In genomic region chr9:31440366-31440765, GRCm38 (mm10) we compare ENCODE assay signal across 25 mouse cellular contexts. TPM values are rescaled to one million over a fixed set of nuclear protein-coding genes. Genes with fewer than 3 reads are reported as not detected.
A peak's percentile ranks its signal among the peaks of the same experiment; 100 is the strongest.
DNase-seq lines count a peak whose midpoint lies in the region; TF ChIP-seq lines count a peak whose summit lies in the region.
"Had no signal": no experiment of that assay in that cellular context is flagged by ENCODE, and none has a peak within 500 bp of the region (broad histone marks: within the 10 kb centered on the region; RNA-seq: fewer than 3 reads in every experiment).

No protein-coding gene starts in this region.

- H3K27me3 ChIP-seq in ES-Bruce4 (ENCODE audit: control insufficient read depth, insufficient read depth, low read length, poor library complexity, severe bottlenecking), result no peaks in the 10 kb centered on the region
- no peaks in the 10 kb centered on the region for H3K27me3 ChIP-seq in small intestine, adult 2 months (ENCODE audit: control insufficient read depth, insufficient read depth, low read length)
- no peaks in the 10 kb centered on the region; the same call in 1 of the 2 replicates for H3K27me3 ChIP-seq in thymus, adult 2 months (ENCODE audit: control insufficient read depth, insufficient read depth, low read length)
- H3K27me3 ChIP-seq: embryonic facial prominence, embryonic 13.5 days; embryonic facial prominence, embryonic 15.5 days; forebrain, embryonic 12.5 days had no signal

- no peak for TF ChIP-seq EP300 in ES-Bruce4 (IDR thresholded peaks at IDR 0.05; ENCODE audit: insufficient read depth, low read depth, low read length)

- no peak for TF ChIP-seq CTCF in ES-Bruce4 (IDR thresholded peaks at IDR 0.05; ENCODE audit: low read depth, low read length)
- no peak for TF ChIP-seq CTCF in small intestine, adult 2 months (IDR thresholded peaks at IDR 0.05; ENCODE audit: extremely low read depth, insufficient read length, insufficient replicate concordance, low read depth, low read length)
- no peak for TF ChIP-seq CTCF in thymus, adult 2 months (IDR thresholded peaks at IDR 0.05; ENCODE audit: borderline replicate concordance, control insufficient read depth, extremely low read depth, insufficient read depth, low read length, poor library complexity)

- H3K4me1 ChIP-seq in ES-Bruce4 (ENCODE audit: control insufficient read depth, insufficient read depth, low read length), result peaks cover 1% of the 10 kb centered on the region
- H3K4me1 ChIP-seq in small intestine, adult 2 months (ENCODE audit: control insufficient read depth, insufficient read depth, insufficient read length, low read length), result peaks cover 18% of the 10 kb centered on the region; the same call in 1 of the 2 replicates
- H3K4me1 ChIP-seq in thymus, adult 2 months (replicated peaks; ENCODE audit: control insufficient read depth, insufficient read depth, low read length), result no peaks in the 10 kb centered on the region
- H3K4me1 ChIP-seq: embryonic facial prominence, embryonic 15.5 days; forebrain, embryonic 10.5 days; forebrain, embryonic 12.5 days had no signal

- no peak overlapping the region for H3K4me3 ChIP-seq in ES-Bruce4 (ENCODE audit: low read depth, low read length)
- no peak overlapping the region for H3K4me3 ChIP-seq in small intestine, adult 2 months (ENCODE audit: low read depth, low read length)
- H3K4me3 ChIP-seq in thymus, adult 2 months (ENCODE audit: control insufficient read depth, insufficient read depth, low read length), result no peak overlapping the region
- H3K4me3 ChIP-seq: embryonic facial prominence, embryonic 13.5 days; embryonic facial prominence, embryonic 15.5 days; erythroblast, embryonic 14.5 days; forebrain, embryonic 10.5 days; forebrain, embryonic 12.5 days had no signal

- 88% methylated on average over 5 of the region's 5 CpGs for WGBS in small intestine, adult 2 months
- WGBS in thymus, adult 2 months, result 96% methylated on average over 5 of the region's 5 CpGs

- H3K9me3 ChIP-seq in ES-Bruce4 (replicated peaks; ENCODE audit: control insufficient read depth, insufficient read depth, low read length, poor library complexity, severe bottlenecking), result no peaks in the 10 kb centered on the region
- H3K9me3 ChIP-seq: embryonic facial prominence, embryonic 13.5 days; embryonic facial prominence, embryonic 15.5 days; forebrain, embryonic 10.5 days; forebrain, embryonic 12.5 days; G1E had no signal

- H3K9ac ChIP-seq in ES-Bruce4 (ENCODE audit: low read depth, poor library complexity, severe bottlenecking), result no peak overlapping the region
- H3K9ac ChIP-seq: embryonic facial prominence, embryonic 13.5 days; embryonic facial prominence, embryonic 15.5 days; forebrain, embryonic 12.5 days had no signal

- peak overlapping the region; percentile 81 for H3K27ac ChIP-seq in ES-Bruce4 (ENCODE audit: insufficient read depth, low read length)
- peak overlapping the region; percentile 23 for H3K27ac ChIP-seq in small intestine, adult 2 months (ENCODE audit: insufficient read depth, low read depth, low read length)
- H3K27ac ChIP-seq in thymus, adult 2 months (ENCODE audit: control insufficient read depth, insufficient read depth, low read length), result no peak overlapping the region
- H3K27ac ChIP-seq: embryonic facial prominence, embryonic 13.5 days; embryonic facial prominence, embryonic 15.5 days; forebrain, embryonic 10.5 days; forebrain, embryonic 12.5 days had no signal

- no peak for TF ChIP-seq POLR2A in ES-Bruce4 (IDR thresholded peaks at IDR 0.05; ENCODE audit: insufficient read depth, low read length)
- no peak for TF ChIP-seq POLR2A in small intestine, adult 2 months (IDR thresholded peaks at IDR 0.05; ENCODE audit: low read depth, low read length)
- TF ChIP-seq POLR2A in thymus, adult 2 months (IDR thresholded peaks at IDR 0.05; ENCODE audit: control insufficient read depth, extremely low read depth, insufficient read depth, low read length, poor library complexity), result no peak

- H3K36me3 ChIP-seq in ES-Bruce4 (ENCODE audit: control insufficient read depth, insufficient read depth, low read length, poor library complexity, severe bottlenecking), result no peaks in the 10 kb centered on the region
- H3K36me3 ChIP-seq in small intestine, adult 2 months (ENCODE audit: control insufficient read depth, insufficient read depth, low read length), result no peaks in the 10 kb centered on the region
- no peaks in the 10 kb centered on the region for H3K36me3 ChIP-seq in thymus, adult 2 months (ENCODE audit: control insufficient read depth, insufficient read depth, low read length)
- H3K36me3 ChIP-seq: embryonic facial prominence, embryonic 13.5 days; embryonic facial prominence, embryonic 15.5 days; forebrain, embryonic 10.5 days; forebrain, embryonic 12.5 days; G1E had no signal

- peak; percentile 49 for DNase-seq in ES-CJ7 (ENCODE audit: low read depth, low spot score)
- peak; percentile 85 for DNase-seq in R1 (ENCODE audit: low read depth, low spot score)
- DNase-seq in natural killer cell, adult 2 months (ENCODE audit: low spot score in 2 of 2), result no peak
- no peak for DNase-seq in urinary bladder, postnatal 10 days (ENCODE audit: low spot score)
- no peak for DNase-seq in thymus, adult 2 months
- DNase-seq: adrenal gland, adult 8-10 months; adrenal gland, postnatal 14 days; adrenal gland, postnatal 36 days; cerebellum, adult 11 months; cerebellum, adult 18-20 months; cerebellum, adult 9-10 months; cerebellum, postnatal 10 days; cerebellum, postnatal 25 days had no signal

RNA-seq across cellular contexts. Expression of gene Tmem45b, which starts 23.9 kb away (rescaled TPM):
- polyA plus RNA-seq in ES-Bruce4 (2011; ENCODE audit: insufficient read depth, insufficient read length, low read depth, missing spikeins), result 1.6 and 1.8 TPM in 2 replicates
- polyA plus RNA-seq in small intestine, adult 2 months (2012; rRNA removed), result 179 and 335 TPM in 2 replicates
- polyA plus RNA-seq in thymus, adult 2 months (2012; rRNA removed), result 21.8 and 24.0 TPM in 2 replicates
- polyA plus RNA-seq: activated CD4-positive, CD25-positive, alpha-beta regulatory T cell, adult 4 months; C2C12; erythroblast, embryonic 14.5 days; forebrain, embryonic 10.5 days; forebrain, embryonic 14.5 days; G1E; Patski had no signal

RNA-seq across cellular contexts. Expression of gene Nfrkb, which starts 54.4 kb away (rescaled TPM):
- 26.3 and 26.6 TPM in 2 replicates for polyA plus RNA-seq in ES-Bruce4 (2011; ENCODE audit: insufficient read depth, insufficient read length, low read depth, missing spikeins)
- 8.0 and 11.1 TPM in 2 replicates for polyA plus RNA-seq in small intestine, adult 2 months (2012; rRNA removed)
- 68.7 and 82.9 TPM in 2 replicates for polyA plus RNA-seq in thymus, adult 2 months (2012; rRNA removed)

Comparison
In these comparisons a context has a peak if more than half of its experiments do, and no peak if none do; other contexts are left out.
1. DNase-seq: peak in ES-CJ7 (single experiment) and R1 (single experiment); none in natural killer cell, adult 2 months (0 of 2), urinary bladder, postnatal 10 days (single experiment) and thymus, adult 2 months (single experiment).